Mouse (Mus musculus) lung, postnatal 0 days (tissue): Measurements from ENCODE around the gene Cxcl15.

ENCODE experiments used
- CTCF ChIP-seq: IDR thresholded peaks from 2 replicates; pipeline ENCODE4 v1.5.1; 2016; ENCODE audit warnings: antibody characterized with exemption, mild to moderate bottlenecking
- EP300 ChIP-seq: IDR thresholded peaks from 2 replicates; pipeline ENCODE4 v1.6.1; 2016; ENCODE audit warnings: antibody characterized with exemption, mild to moderate bottlenecking, control low read depth

GRCm38 (mm10) chr5:90843891-90844290 lies 49.6 kb downstream of the Cxcl15 start:
- TF ChIP-seq CTCF (no peak), EP300 (0 out of 2 replicates have a peak, but pooled peaks have one; percentile 21)
